Mouse (Mus musculus): ENCODE data around the gene Acp4.
"Not testable (repeated sequence)": the region's sequence is repeated elsewhere in the genome, so short reads cannot be mapped to it uniquely, and the experiment has no call there.

Gene Acp4

GRCm38 (mm10) chr7:44257278-44257677 is at the start of gene Acp4:
TSS of gene Acp4 (minus strand) at chr7:44257378.
- no peak for DNase-seq

DNA sequence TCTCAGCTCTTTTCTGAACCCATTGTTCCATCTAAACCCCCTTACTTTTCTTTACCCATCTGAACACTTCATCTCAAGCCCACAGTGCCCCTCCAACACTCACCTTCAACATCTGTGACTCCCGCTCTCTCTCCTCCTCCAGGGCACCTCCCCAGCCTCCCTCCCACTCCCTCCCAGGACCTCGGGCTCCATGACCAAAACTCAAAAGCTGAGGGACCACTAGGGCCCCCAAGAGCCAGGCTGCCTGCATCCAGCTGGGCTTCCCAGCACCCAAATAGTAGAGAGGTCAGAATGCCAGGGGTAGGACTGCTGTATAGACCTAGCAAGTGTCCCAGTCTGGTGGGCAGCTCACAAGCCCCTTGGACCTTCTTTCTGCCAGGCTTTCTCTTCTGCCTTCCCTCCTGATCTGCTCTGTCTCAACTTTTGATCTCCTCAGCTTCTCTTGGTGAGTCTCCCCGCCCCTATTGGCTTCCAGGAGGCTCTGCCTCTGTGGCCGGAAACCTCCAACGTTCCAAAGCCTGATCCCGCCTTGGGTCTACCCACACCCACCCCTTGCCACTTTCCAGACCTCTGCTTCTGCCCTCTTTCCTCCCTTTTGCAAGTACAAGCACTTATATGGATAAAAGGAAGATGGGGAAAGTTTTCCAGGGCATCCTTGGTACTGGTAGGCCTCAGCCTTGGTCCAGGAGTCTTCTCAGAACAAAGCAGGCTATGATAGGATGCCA is 49.5 kb upstream of the Acp4 start, which contains the start of gene Clec11a:
Gene Clec11a, minus strand, starts transcription at position 387 of the 725 bp plus-strand sequence.
- DNase-seq, result peak; percentile 35

DNA sequence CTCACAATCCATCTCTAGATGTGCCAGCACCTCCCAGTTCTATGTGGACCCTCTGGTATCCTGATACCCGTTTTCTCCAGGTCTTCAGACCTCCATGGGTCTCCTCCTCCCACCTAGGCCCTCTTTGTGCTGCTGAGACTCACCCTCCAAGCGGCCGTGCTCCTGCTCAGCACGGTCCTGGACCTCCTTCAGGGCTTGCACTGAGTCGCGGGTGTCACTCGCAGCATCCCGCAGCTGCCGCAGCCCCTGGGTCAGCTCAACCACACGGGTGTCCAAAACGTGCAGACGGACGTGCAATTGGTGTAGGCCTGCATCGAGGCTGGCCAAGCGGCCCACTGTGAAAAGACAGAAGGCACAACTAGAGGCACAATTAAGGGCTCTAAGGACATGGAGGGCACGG is 48.5 kb upstream of the Acp4 start:
- DNase-seq, result no peak

DNA sequence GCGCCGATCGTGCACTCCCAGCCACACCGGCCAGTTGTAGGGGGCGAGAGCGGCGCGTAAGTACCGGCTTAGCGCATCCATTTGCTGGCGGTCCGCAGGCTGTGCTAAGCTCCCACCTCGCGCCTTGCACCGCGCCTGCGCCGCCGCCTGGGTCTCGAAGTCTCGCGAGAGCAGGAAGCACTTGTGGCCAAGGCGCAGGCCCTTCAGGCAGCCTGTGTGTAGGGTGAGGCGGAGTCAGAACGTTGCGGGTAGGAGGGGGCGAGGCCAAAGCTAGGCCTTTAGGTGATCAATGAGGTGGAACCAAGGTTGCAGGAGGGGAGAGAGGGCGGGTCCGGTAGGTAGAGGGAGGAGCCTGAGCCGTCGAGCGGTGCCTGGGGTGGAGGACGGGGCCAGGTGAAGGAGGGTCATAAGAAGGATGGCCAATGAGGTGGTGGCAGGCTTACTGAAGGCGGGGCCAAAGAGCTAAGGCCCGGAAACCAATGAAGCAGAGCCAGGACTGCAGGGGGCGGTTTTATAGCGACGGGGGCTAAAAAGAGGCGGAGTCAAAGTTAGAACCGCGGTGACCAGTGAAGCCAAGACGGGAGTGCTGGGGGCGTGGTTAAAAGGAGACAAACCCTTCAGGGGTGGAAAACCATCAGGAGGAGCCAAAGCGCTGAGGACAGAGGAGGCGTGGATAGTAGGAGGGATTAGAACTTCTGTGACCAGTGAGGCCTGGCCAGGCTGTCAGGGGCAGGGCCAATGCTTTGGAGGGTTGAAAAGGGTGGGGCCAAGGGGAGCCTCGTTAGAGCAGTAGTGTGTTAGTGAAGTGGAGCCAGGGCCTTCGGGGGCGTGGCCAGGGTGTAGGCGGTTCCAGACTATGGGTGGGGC is 47.8 kb upstream of the Acp4 start:
- DNase-seq, result peak; percentile 98

GRCm38 (mm10) chr7:44304463-44304774 is 47.2 kb upstream of the Acp4 start:
- no peak for DNase-seq

GRCm38 (mm10) chr7:44303346-44304340 is 46.5 kb upstream of the Acp4 start:
- peak; percentile 37 for DNase-seq

GRCm38 (mm10) chr7:44297501-44297900 is 40.3 kb upstream of the Acp4 start:
- not testable (repeated sequence) for DNase-seq

DNA sequence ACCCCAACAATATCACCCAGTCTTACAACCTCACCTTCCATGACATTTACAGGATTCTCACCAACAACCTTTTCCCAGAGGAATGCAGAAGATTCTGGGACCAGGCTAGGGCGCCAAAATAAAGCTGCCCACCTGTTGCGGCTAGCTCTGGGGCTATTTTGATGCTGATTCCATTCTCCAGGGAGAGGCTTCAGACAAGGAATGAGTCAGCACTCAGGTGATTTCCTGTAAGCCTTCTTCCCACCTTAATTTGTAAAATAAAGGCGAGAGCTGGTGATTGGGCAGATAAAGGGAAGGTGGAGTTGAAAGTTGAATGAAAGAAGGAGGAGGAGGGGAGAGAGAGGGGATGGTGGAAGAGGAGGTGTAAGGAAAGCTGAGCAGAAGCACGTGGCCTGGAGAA is 34.2 kb upstream of the Acp4 start:
- DNase-seq, result no peak

DNA sequence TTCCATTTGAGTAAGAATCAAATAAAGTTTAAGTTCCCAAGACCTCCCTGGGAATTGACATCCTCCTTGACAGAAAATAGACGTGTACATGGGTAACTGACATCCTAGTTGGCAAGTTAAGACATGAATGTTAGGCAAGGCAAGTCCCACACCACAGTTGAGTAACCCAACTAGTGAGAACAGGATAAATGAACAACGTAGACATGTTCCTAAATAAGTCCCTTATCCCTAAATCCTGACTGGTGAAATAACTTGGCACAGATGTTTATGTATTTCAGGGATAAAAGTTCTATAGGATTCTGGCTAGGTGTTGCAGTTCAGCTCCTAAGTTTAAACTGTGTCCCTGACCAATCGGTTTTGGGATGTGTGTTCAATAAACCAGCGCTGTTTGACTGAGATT is 33.8 kb upstream of the Acp4 start:
- DNase-seq, result no peak

DNA sequence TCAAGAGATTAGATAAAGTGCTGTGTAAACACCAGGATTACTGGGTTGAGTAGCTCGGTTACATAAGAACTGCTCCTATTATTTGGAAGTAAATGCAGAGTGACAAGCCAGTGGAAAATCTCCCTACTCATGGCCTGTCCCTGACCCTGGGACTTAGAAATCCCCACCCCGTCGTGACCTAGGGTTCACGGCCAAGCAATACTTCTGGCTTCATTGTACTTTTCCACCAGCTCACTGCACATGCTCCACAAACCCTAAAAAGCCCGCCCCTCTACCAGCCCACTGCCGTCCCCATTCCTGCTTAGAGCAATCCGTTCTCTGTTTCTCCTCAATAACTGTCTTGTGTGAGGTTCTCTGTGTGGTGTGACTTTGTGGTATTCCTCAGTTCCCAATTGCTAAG is 30.6 kb upstream of the Acp4 start:
- no peak for DNase-seq

GRCm38 (mm10) chr7:44281586-44281985 is 24.4 kb upstream of the Acp4 start:
- no peak for DNase-seq

DNA sequence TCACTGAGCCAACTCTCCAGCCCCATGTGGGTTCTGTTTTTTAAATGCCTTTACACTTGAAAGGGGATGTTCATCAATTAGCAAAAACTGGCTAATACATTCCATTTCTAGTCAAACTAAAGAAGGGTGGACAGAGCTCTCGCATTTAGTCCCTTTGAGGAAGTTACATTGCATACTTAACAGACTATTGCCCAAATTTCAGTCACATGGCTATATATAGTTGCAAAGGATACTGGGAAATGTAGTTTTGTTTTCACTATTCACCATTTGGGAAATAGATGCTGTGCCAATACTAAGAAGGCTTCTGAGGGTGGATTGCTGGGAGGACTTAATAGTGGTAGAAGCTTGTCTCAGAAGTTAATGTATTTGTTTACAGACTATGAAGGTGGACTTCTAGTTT is 23.8 kb upstream of the Acp4 start:
- no peak for DNase-seq

DNA sequence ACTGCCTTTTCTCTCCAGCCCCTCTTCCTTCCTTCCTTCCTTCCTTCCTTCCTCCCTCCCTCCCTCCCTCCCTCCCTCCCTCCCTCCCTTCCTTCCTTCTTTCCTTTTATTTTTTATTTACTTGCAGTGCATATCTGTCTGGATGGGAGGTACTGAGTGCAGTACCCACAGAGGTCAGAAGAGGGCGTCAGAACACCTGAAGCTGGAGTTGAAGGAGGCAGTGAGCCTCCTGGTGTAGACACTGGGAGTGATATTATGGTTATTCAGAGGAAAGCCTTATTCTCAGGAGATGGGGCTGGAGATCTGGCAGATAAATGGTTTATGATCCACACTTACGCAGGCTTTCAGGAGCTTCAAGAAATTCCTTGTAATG is 20.1 kb upstream of the Acp4 start:
- peak; percentile 65 for DNase-seq

DNA sequence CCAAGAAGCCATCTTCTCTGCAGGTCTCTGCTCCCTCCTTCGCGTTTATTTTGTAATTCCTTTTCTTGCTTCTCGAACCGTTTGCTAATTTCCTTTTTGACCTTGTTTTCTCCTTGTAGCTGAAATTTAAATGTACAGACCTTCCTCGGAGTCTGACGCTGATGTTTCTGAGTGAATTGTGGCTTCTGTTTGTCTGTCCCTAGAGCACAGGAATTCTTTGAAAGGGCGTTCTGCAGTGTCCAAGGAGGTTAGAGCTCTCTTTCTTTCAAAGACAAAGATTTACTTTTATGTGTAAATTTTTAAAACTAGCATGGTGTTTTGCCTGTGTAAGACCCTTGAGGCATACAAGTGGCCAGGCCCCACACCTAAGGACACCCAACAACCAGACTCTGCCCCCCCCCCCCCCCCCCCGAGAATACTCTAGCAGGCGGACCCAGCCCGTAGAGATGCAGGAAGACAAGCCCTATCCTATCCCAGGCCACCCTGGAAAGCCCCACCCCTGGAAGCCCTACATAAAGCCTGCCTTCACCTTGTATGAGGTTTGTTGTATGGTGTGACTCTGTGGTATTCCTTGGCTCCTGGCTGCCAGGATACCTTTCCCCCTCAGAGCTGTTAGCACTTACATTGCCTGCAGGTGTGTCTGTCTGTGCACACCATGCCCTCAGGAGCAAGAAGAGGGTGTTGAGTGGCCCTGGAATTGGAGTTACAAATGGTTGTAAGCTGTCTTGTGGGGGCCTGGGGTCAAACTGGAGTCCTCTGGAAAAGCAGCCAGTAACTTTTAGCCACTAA is 19.5 kb upstream of the Acp4 start:
- DNase-seq, result no peak

DNA sequence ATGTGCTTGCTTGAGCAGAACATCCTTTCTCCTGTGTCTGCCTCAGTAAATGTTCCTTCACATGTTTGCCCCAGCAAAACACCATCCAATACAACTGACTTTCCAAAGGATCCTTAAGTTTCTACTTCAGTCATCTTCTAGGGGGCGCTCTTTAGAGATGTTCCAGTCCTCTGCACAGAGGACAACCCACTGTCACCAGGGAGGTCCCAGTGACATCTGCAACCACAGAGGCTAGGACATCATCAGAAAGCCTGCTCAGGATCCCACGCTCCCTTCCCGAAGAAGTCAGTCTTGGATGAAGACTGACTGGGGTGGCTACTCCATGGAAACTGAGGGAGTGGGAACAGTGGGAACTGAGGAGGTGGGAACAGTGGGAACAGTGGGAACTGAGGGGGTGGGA is 18.4 kb upstream of the Acp4 start:
- no peak for DNase-seq

DNA sequence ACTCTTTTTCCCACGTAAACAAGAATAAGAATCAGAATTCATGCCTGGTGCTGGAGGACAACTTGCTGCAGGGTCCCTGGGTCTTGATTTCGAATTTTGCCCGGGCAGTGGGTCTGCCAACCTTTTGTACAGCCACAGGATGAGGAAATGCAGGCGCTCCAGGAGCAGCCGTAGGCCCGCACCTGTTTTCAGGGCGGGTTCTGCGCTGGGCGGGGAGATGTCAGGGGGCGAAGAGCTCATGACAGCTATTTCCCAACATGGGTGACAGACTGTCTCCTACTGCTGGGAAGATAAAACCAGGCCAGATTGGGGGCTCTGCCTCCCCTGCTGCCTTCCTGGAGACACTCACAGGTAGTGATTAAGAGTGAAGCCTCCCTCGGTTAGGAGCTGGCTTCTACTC is 16.9 kb upstream of the Acp4 start:
- no peak for DNase-seq

- no peak for DNase-seq
These were observed 16.3 kb upstream of the Acp4 start for GRCm38 (mm10) chr7:44273446-44273845.

- DNase-seq, result no peak
These were observed 15.4 kb upstream of the Acp4 start for GRCm38 (mm10) chr7:44272546-44272945.

DNA sequence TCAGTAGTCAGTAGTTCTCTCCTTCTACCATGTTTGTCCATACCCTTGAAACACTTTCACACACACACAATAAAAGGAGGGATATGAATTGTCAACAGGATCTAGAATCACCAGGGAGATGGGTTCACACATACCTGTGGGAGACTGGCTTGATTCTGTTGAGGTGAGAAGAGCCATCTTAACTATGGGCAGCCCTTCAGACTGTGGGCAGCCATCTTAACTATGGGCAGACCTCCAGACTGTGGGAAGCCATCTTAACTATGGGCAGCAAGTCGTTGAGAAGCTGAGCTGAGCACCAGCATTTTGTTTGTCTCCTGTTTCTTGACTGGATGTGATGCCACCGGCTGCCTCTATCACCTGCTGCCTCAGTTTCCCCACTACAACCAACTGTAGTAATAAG is 14.1 kb upstream of the Acp4 start:
- no peak for DNase-seq

DNA sequence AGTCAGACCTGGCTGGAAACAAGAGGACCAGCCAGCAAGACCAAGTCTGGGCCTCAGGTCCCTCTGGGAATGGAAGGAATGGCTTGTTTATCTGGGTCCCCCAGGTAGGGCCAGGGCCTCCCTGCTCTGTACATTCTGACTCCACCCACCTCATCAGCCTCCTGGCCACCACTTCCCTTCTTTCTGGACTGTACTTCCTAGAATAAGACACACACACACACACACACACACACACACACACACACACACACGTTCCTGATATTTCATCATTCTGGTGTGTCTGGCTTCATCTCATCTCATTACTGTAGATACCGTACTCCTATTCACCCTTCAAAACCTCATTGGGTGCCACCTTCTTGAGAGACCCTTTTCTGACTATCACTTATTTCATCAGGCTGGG is 12.2 kb upstream of the Acp4 start:
- no peak for DNase-seq

- DNase-seq, result no peak
These were observed 10.9 kb upstream of the Acp4 start for GRCm38 (mm10) chr7:44268117-44268516.
